Mouse (Mus musculus): Measurements from ENCODE around the gene Gm17190. TPM values are rescaled to one million over a fixed set of nuclear protein-coding genes. Genes with fewer than 3 reads are reported as not detected.

Gene Gm17190
- total and polyA plus RNA-seq, 2 experiments from 2014 or later, result 0.15 TPM; not detected in 1

- no peak overlapping the region for H3K27ac ChIP-seq (ENCODE audit: low read depth, low read length)
Measured at GRCm38 (mm10) chr13:96129081-96129480, 47.2 kb downstream of the Gm17190 start.

GRCm38 (mm10) chr13:96131050-96131449 is 49.2 kb downstream of the Gm17190 start:
- peak; percentile 85 for ATAC-seq
- H3K36me3 ChIP-seq (ENCODE audit: insufficient read depth), result no peaks in the 10 kb centered on the region
- H3K9me3 ChIP-seq (ENCODE audit: low read length), result no peaks in the 10 kb centered on the region
- peaks cover 6% of the 10 kb centered on the region for H3K27me3 ChIP-seq (ENCODE audit: insufficient read depth, low read length)
- peak; percentile 83 for DNase-seq
- 1% methylated on average over 22 of the region's 30 CpGs for WGBS
- 0 out of 2 replicates have a peak overlapping the region, but pooled peaks have one; percentile 5 for H3K27ac ChIP-seq (ENCODE audit: low read depth, low read length)
- peaks cover 6% of the 10 kb centered on the region; the same call in 1 of the 2 replicates for H3K4me1 ChIP-seq (ENCODE audit: insufficient read depth)
- peak overlapping the region; percentile 52 for H3K4me3 ChIP-seq (ENCODE audit: low read depth, low read length)
- H3K4me2 ChIP-seq (ENCODE audit: low read depth), result peak overlapping the region; percentile 90
- peak overlapping the region; percentile 51 for H3K9ac ChIP-seq
- peak; percentile 10; the same call in 1 of the 2 replicates for TF ChIP-seq CTCF (IDR thresholded peaks at IDR 0.05; ENCODE audit: low read depth)

More at GRCm38 (mm10) chr13:96129081-96129480, 47.2 kb downstream of the Gm17190 start:
- Histone ChIP-seq H3K27me3 (ENCODE audit: insufficient read depth, low read length) (peaks cover 6% of the 10 kb centered on the region), H3K36me3 (ENCODE audit: insufficient read depth) (no peaks in the 10 kb centered on the region), H3K9me3 (ENCODE audit: low read length) (no peaks in the 10 kb centered on the region), H3K4me1 (ENCODE audit: insufficient read depth) (peaks cover 6% of the 10 kb centered on the region; the same call in 1 of the 2 replicates), H3K4me3 (ENCODE audit: low read depth, low read length) (no peak overlapping the region), H3K9ac (no peak overlapping the region), H3K4me2 (ENCODE audit: low read depth) (no peak overlapping the region)
- TF ChIP-seq CTCF (IDR thresholded peaks at IDR 0.05; ENCODE audit: low read depth), result no peak
- no peak for DNase-seq
- no peak for ATAC-seq
- 89% methylated on average over 3 of the region's 3 CpGs for WGBS

- Histone ChIP-seq H3K9me3 (ENCODE audit: low read length) (no peaks in the 10 kb centered on the region), H3K36me3 (ENCODE audit: insufficient read depth) (no peaks in the 10 kb centered on the region), H3K27me3 (ENCODE audit: insufficient read depth, low read length) (peaks cover 6% of the 10 kb centered on the region), H3K4me2 (ENCODE audit: low read depth) (peak overlapping the region; percentile 90), H3K27ac (ENCODE audit: low read depth, low read length) (0 out of 2 replicates have a peak overlapping the region, but pooled peaks have one; percentile 9), H3K4me1 (ENCODE audit: insufficient read depth) (peaks cover 6% of the 10 kb centered on the region; the same call in 1 of the 2 replicates), H3K4me3 (ENCODE audit: low read depth, low read length) (peak overlapping the region; percentile 52), H3K9ac (peak overlapping the region; percentile 45)
- ATAC-seq (no peak), DNase-seq (no peak)
- 2% methylated on average over 19 of the region's 19 CpGs for WGBS
- TF ChIP-seq CTCF (IDR thresholded peaks at IDR 0.05; ENCODE audit: low read depth), result no peak
Measured at GRCm38 (mm10) chr13:96131911-96132310, 50.1 kb downstream of the Gm17190 start.

GRCm38 (mm10) chr13:96132401-96132816 is 50.6 kb downstream of the Gm17190 start, which contains the start of gene Sv2c:
Gene Sv2c, minus strand, starts transcription at chr13:96132577.
- no peaks in the 10 kb centered on the region for H3K36me3 ChIP-seq (ENCODE audit: insufficient read depth)
- H3K9ac ChIP-seq, result peak within 1 kb of the TSS; percentile 51
- peaks cover 6% of the 10 kb centered on the region for H3K27me3 ChIP-seq (ENCODE audit: insufficient read depth, low read length)
- peak within 1 kb of the TSS; percentile 70 for H3K27ac ChIP-seq (ENCODE audit: low read depth, low read length)
- peak within 1 kb of the TSS; percentile 90 for H3K4me2 ChIP-seq (ENCODE audit: low read depth)
- H3K4me3 ChIP-seq (ENCODE audit: low read depth, low read length), result peak within 1 kb of the TSS; percentile 52
- peak; percentile 77 for DNase-seq
- peaks cover 6% of the 10 kb centered on the region; the same call in 1 of the 2 replicates for H3K4me1 ChIP-seq (ENCODE audit: insufficient read depth)
- H3K9me3 ChIP-seq (ENCODE audit: low read length), result no peaks in the 10 kb centered on the region
- ATAC-seq, result peak; percentile 74
- 2% methylated on average over 36 of the region's 44 CpGs for WGBS
- TF ChIP-seq CTCF (IDR thresholded peaks at IDR 0.05; ENCODE audit: low read depth), result peak; percentile 33; the same call in 1 of the 2 replicates

Other genes starting within 250 kb of the Gm17190 start
- 3.9 and 6.0 TPM in 2 replicates for gene Iqgap2, start 190.1 kb upstream of the Gm17190 start, total RNA-seq (2014; rRNA removed)
- 0.96 and 2.1 TPM in 2 replicates for gene Iqgap2, start 190.1 kb upstream of the Gm17190 start, polyA plus RNA-seq (2015; fragmentation: Nextera tagmentation; extraction: Ambion mirVana)
- gene Gm20075, start 678 bp upstream of the Gm17190 start, total RNA-seq (2014; rRNA removed), result 4.2 and 6.0 TPM in 2 replicates
- 14.3 and 16.2 TPM in 2 replicates for gene Gm20075, start 678 bp upstream of the Gm17190 start, polyA plus RNA-seq (2015; fragmentation: Nextera tagmentation; extraction: Ambion mirVana)
- 9.4 and 11.6 TPM in 2 replicates for gene Sv2c, start 50.5 kb downstream of the Gm17190 start, total RNA-seq (2014; rRNA removed)
- 2.7 and 6.5 TPM in 2 replicates for gene Sv2c, start 50.5 kb downstream of the Gm17190 start, polyA plus RNA-seq (2015; fragmentation: Nextera tagmentation; extraction: Ambion mirVana)